Mouse (Mus musculus) heart, embryonic 10.5 days (tissue): ENCODE measurements at regions not wholly inside any gene's neighbourhood (a gene's known extent, or its start where the extent isn't known, plus 50 kb on each side); places are given as distances from the start of the nearest gene placed in this dataset.
"Not testable (repeated sequence)": the region's sequence is repeated elsewhere in the genome, so short reads cannot be mapped to it uniquely, and the experiment has no call there.

Experiments
- DNase-seq: peaks from one replicate; pipeline ENCODE4 v3.0.0-alpha.2; 2017; ENCODE audit warnings: low spot score
- H3K27ac ChIP-seq: fragments of 300-500 bp; sonication (generic); 2 replicates; pipeline ENCODE4 v1.5.1; 2016; ENCODE audit warnings: mild to moderate bottlenecking
- H3K27me3 ChIP-seq: fragments of 300-500 bp; sonication (generic); 2 replicates; pipeline ENCODE4 v1.6.1; 2016; ENCODE audit warnings: mild to moderate bottlenecking; ENCODE audit not compliant: poor library complexity, insufficient read depth, severe bottlenecking
- H3K36me3 ChIP-seq: fragments of 300-500 bp; sonication (generic); 2 replicates; pipeline ENCODE4 v1.6.1; 2016; ENCODE audit warnings: mild to moderate bottlenecking, moderate library complexity
- H3K4me1 ChIP-seq: fragments of 300-500 bp; sonication (generic); 2 replicates; pipeline ENCODE4 v1.6.1; 2016; ENCODE audit warnings: mild to moderate bottlenecking
- H3K4me3 ChIP-seq: fragments of 300-500 bp; sonication (generic); 2 replicates; pipeline ENCODE4 v1.5.1; 2016; ENCODE audit warnings: mild to moderate bottlenecking, moderate library complexity
- H3K9me3 ChIP-seq: fragments of 300-500 bp; sonication (generic); 2 replicates; pipeline ENCODE4 v1.6.1; 2016; ENCODE audit warnings: mild to moderate bottlenecking, moderate library complexity
- WGBS: fragments of 180-500 bp; shearing (Covaris S2); methylation state at CpG from one replicate; pipeline ENCODE4 v1.1.7; 2016; 5-methylcytosine and 5-hydroxymethylcytosine counted together

GRCm38 (mm10) chr4:3066051-3066736, 100.9 kb upstream of the Vmn1r2 start:
- DNase-seq = peak; percentile 73
- no peak overlapping the region for H3K27ac ChIP-seq
- WGBS = 72% methylated on average over 5 of the region's 5 CpGs
- no peaks in the 10 kb centered on the region for H3K4me1 ChIP-seq
- H3K36me3 ChIP-seq = no peaks in the 10 kb centered on the region
- no peaks in the 10 kb centered on the region for H3K27me3 ChIP-seq
- no peak overlapping the region for H3K4me3 ChIP-seq
- H3K9me3 ChIP-seq = peaks cover 98% of the 10 kb centered on the region

GRCm38 (mm10) chr4:3067265-3067664, 99.9 kb upstream of the Vmn1r2 start:
- H3K9me3 ChIP-seq = peaks cover 92% of the 10 kb centered on the region
- WGBS = 47% methylated on average over 2 of the region's 2 CpGs
- H3K36me3 ChIP-seq = no peaks in the 10 kb centered on the region
- no peaks in the 10 kb centered on the region for H3K27me3 ChIP-seq
- DNase-seq = no peak
- no peak overlapping the region for H3K27ac ChIP-seq
- no peaks in the 10 kb centered on the region for H3K4me1 ChIP-seq
- H3K4me3 ChIP-seq = no peak overlapping the region

- Histone ChIP-seq H3K27me3 (no peaks in the 10 kb centered on the region), H3K4me3 (no peak overlapping the region), H3K4me1 (no peaks in the 10 kb centered on the region), H3K9me3 (peaks cover 92% of the 10 kb centered on the region), H3K27ac (no peak overlapping the region), H3K36me3 (no peaks in the 10 kb centered on the region)
- WGBS = 27% methylated on average over 2 of the region's 2 CpGs
- DNase-seq = peak; percentile 77
These were observed 99.5 kb upstream of the Vmn1r2 start for GRCm38 (mm10) chr4:3067666-3068065.

GRCm38 (mm10) chr4:3068306-3069223, 98.6 kb upstream of the Vmn1r2 start:
- WGBS = 74% methylated on average over 6 of the region's 6 CpGs
- H3K36me3 ChIP-seq = no peaks in the 10 kb centered on the region
- H3K9me3 ChIP-seq = peaks cover 86% of the 10 kb centered on the region

GRCm38 (mm10) chr4:3069341-3069740, 97.8 kb upstream of the Vmn1r2 start:
- 44% methylated on average over 1 of the region's 1 CpGs for WGBS
- no peaks in the 10 kb centered on the region for H3K4me1 ChIP-seq
- H3K27me3 ChIP-seq = no peaks in the 10 kb centered on the region
- H3K4me3 ChIP-seq = no peak overlapping the region
- DNase-seq = peak; percentile 70
- H3K36me3 ChIP-seq = no peaks in the 10 kb centered on the region
- H3K9me3 ChIP-seq = peaks cover 78% of the 10 kb centered on the region
- no peak overlapping the region for H3K27ac ChIP-seq

More at GRCm38 (mm10) chr4:3068306-3069223, 98.6 kb upstream of the Vmn1r2 start:
- Histone ChIP-seq H3K4me1 (no peaks in the 10 kb centered on the region), H3K27ac (no peak overlapping the region), H3K4me3 (no peak overlapping the region), H3K27me3 (no peaks in the 10 kb centered on the region)
- DNase-seq = peak; percentile 76

- 66% methylated on average over 6 of the region's 6 CpGs for WGBS
- not testable (repeated sequence) for H3K36me3 ChIP-seq, H3K27ac ChIP-seq, H3K4me3 ChIP-seq, H3K27me3 ChIP-seq, H3K4me1 ChIP-seq
- DNase-seq = peak; percentile 33
- peaks cover 58% of the 10 kb centered on the region for H3K9me3 ChIP-seq
These were observed 95.8 kb upstream of the Vmn1r2 start for GRCm38 (mm10) chr4:3071326-3071725.

GRCm38 (mm10) chr4:3079901-3080300, 87.2 kb upstream of the Vmn1r2 start:
- peaks cover 64% of the 10 kb centered on the region for H3K9me3 ChIP-seq
- H3K4me1 ChIP-seq = no peaks in the 10 kb centered on the region
- no peaks in the 10 kb centered on the region for H3K27me3 ChIP-seq
- WGBS = 84% methylated on average over 1 of the region's 1 CpGs
- H3K36me3 ChIP-seq = no peaks in the 10 kb centered on the region
- H3K27ac ChIP-seq = no peak overlapping the region
- peak; percentile 69 for DNase-seq
- H3K4me3 ChIP-seq = no peak overlapping the region

- H3K36me3 ChIP-seq = no peaks in the 10 kb centered on the region
- H3K4me3 ChIP-seq = no peak overlapping the region
- peak; percentile 82 for DNase-seq
- H3K4me1 ChIP-seq = no peaks in the 10 kb centered on the region
- WGBS = 54% methylated on average over 7 of the region's 7 CpGs
- no peaks in the 10 kb centered on the region for H3K27me3 ChIP-seq
- no peak overlapping the region for H3K27ac ChIP-seq
- H3K9me3 ChIP-seq = peaks cover 70% of the 10 kb centered on the region
These were observed 86.6 kb upstream of the Vmn1r2 start for GRCm38 (mm10) chr4:3080385-3081125.

- H3K27me3 ChIP-seq = no peaks in the 10 kb centered on the region
- H3K4me1 ChIP-seq = no peaks in the 10 kb centered on the region
- no peak overlapping the region for H3K27ac ChIP-seq
- no peak overlapping the region for H3K4me3 ChIP-seq
- peak; percentile 82 for DNase-seq
- WGBS = 52% methylated on average over 6 of the region's 6 CpGs
- no peaks in the 10 kb centered on the region for H3K36me3 ChIP-seq
- H3K9me3 ChIP-seq = peaks cover 78% of the 10 kb centered on the region
These were observed 85.8 kb upstream of the Vmn1r2 start for GRCm38 (mm10) chr4:3081148-3081952.

GRCm38 (mm10) chr4:3081953-3082950, 84.9 kb upstream of the Vmn1r2 start:
- no peak overlapping the region for H3K27ac ChIP-seq
- H3K36me3 ChIP-seq = no peaks in the 10 kb centered on the region
- WGBS = 70% methylated on average over 3 of the region's 3 CpGs
- H3K9me3 ChIP-seq = peaks cover 87% of the 10 kb centered on the region
- H3K4me1 ChIP-seq = no peaks in the 10 kb centered on the region
- H3K27me3 ChIP-seq = no peaks in the 10 kb centered on the region
- peak; percentile 82 for DNase-seq
- no peak overlapping the region for H3K4me3 ChIP-seq

GRCm38 (mm10) chr4:3083161-3084020, 83.7 kb upstream of the Vmn1r2 start:
- Histone ChIP-seq H3K27ac (no peak overlapping the region), H3K36me3 (no peaks in the 10 kb centered on the region), H3K27me3 (no peaks in the 10 kb centered on the region), H3K4me1 (no peaks in the 10 kb centered on the region), H3K4me3 (no peak overlapping the region), H3K9me3 (peaks cover 97% of the 10 kb centered on the region)
- peak; percentile 89 for DNase-seq
- WGBS = 49% methylated on average over 8 of the region's 8 CpGs
